In genomic region chr3:6382896-6383295, GRCm38 (mm10) we compare ENCODE assay signal across 30 mouse cellular contexts.
DNase-seq lines count a peak whose midpoint lies in the region; ATAC-seq and TF ChIP-seq lines count a peak whose summit lies in the region.
"Had no signal": no experiment of that assay in that cellular context is flagged by ENCODE, and none has a peak within 500 bp of the region (broad histone marks: within the 10 kb centered on the region; RNA-seq: fewer than 3 reads in every experiment).

No protein-coding gene starts in this region.

- DNase-seq in embryonic facial prominence, embryonic 11.5 days (ENCODE audit: low spot score) = peak; percentile 66
- no peak for DNase-seq in embryonic facial prominence, embryonic 10.5 days (ENCODE audit: low spot score)
- peak; percentile 3 for DNase-seq in MEL (ENCODE audit: low read depth, low spot score)
- peak; percentile 69 for DNase-seq in hindlimb bud, embryonic 11.5 days (ENCODE audit: extremely low spot score, low read depth, low spot score)
- DNase-seq in mesoderm, embryonic 11.5 days (ENCODE audit: low read depth, low spot score) = peak; percentile 31
- no peak for DNase-seq in lung, postnatal 14 days
- DNase-seq in adrenal gland, adult 8-10 months = no peak
- DNase-seq: adrenal gland, adult 2 months; B cell, adult 2 months; cerebellum, adult 11-12 months; cerebellum, postnatal 10 days; gastrocnemius, postnatal 14 days; kidney, adult 2 months; kidney, postnatal 36 days; left cerebral cortex, postnatal 4 days; lung, postnatal 36 days; midbrain, embryonic 14.5 days; retina, postnatal 1 day; right cerebral cortex, postnatal 14 days had no signal

- H3K36me3 ChIP-seq in embryonic facial prominence, embryonic 11.5 days (replicated peaks; ENCODE audit: control insufficient read depth, insufficient read depth, low read depth, low read length) = no peaks in the 10 kb centered on the region
- H3K36me3 ChIP-seq in embryonic facial prominence, embryonic 10.5 days (replicated peaks) = no peaks in the 10 kb centered on the region
- no peaks in the 10 kb centered on the region for H3K36me3 ChIP-seq in MEL (ENCODE audit: control insufficient read depth in 1 of 2, insufficient read depth in 2 of 2, low read length in 2 of 2)
- H3K36me3 ChIP-seq: forebrain, embryonic 15.5 days; heart, embryonic 10.5 days; heart, embryonic 15.5 days; intestine, embryonic 15.5 days; lung, embryonic 15.5 days; neural tube, embryonic 15.5 days; stomach, embryonic 15.5 days had no signal

- no peak for TF ChIP-seq RAD21 in MEL (IDR thresholded peaks at IDR 0.05; ENCODE audit: low read depth, low read length)

- no peaks in the 10 kb centered on the region for H3K79me2 ChIP-seq in MEL (ENCODE audit: control insufficient read depth, insufficient read depth, low read length, poor library complexity)

- H3K27ac ChIP-seq in embryonic facial prominence, embryonic 11.5 days (replicated peaks; ENCODE audit: low read depth, low read length) = no peak overlapping the region
- no peak overlapping the region for H3K27ac ChIP-seq in embryonic facial prominence, embryonic 10.5 days (replicated peaks)
- H3K27ac ChIP-seq in MEL (ENCODE audit: control insufficient read depth, low read depth, low read length) = no peak overlapping the region
- H3K27ac ChIP-seq: forebrain, embryonic 15.5 days; heart, embryonic 10.5 days; heart, embryonic 15.5 days; intestine, embryonic 15.5 days; layer of hippocampus, adult 2 months; lung, embryonic 15.5 days; neural tube, embryonic 15.5 days; stomach, embryonic 15.5 days had no signal

- no peak for TF ChIP-seq EP300 in MEL (IDR thresholded peaks at IDR 0.05; ENCODE audit: low read depth in 1 of 2, low read length in 2 of 2)

- H3K27me3 ChIP-seq in embryonic facial prominence, embryonic 11.5 days (ENCODE audit: control insufficient read depth, insufficient read depth, low read length) = no peaks in the 10 kb centered on the region
- no peaks in the 10 kb centered on the region for H3K27me3 ChIP-seq in embryonic facial prominence, embryonic 10.5 days (replicated peaks; ENCODE audit: low read depth, poor library complexity, severe bottlenecking)
- no peaks in the 10 kb centered on the region for H3K27me3 ChIP-seq in MEL (ENCODE audit: control insufficient read depth in 1 of 2, insufficient read depth in 2 of 2, low read length in 2 of 2)
- H3K27me3 ChIP-seq: forebrain, embryonic 15.5 days; heart, embryonic 15.5 days; intestine, embryonic 15.5 days; lung, embryonic 15.5 days; neural tube, embryonic 15.5 days; stomach, embryonic 15.5 days had no signal

- H3K4me2 ChIP-seq in embryonic facial prominence, embryonic 11.5 days (ENCODE audit: low read depth, low read length) = no peak overlapping the region
- H3K4me2 ChIP-seq: forebrain, embryonic 15.5 days; heart, embryonic 15.5 days; intestine, embryonic 15.5 days; liver, embryonic 11.5 days; lung, embryonic 15.5 days; neural tube, embryonic 15.5 days; stomach, embryonic 15.5 days had no signal

- no peak for TF ChIP-seq CTCF in MEL (IDR thresholded peaks at IDR 0.05 in 2 of 3, conservative IDR thresholded peaks at IDR 0.05 in 1 of 3; ENCODE audit: control insufficient read depth in 1 of 3, insufficient read depth in 1 of 3, low read depth in 2 of 3, low read length in 3 of 3, poor library complexity in 1 of 3, severe bottlenecking in 1 of 3)

- no peak for ATAC-seq in embryonic facial prominence, embryonic 11.5 days (replicated peaks; ENCODE audit: insufficient number of reproducible peaks, low FRiP score, low TSS enrichment, low read depth)
- ATAC-seq: activated CD4-positive, CD25-positive, alpha-beta regulatory T cell, adult 4 months; forebrain, embryonic 15.5 days; hindbrain, embryonic 16.5 days; intestine, embryonic 15.5 days had no signal

- H3K9me3 ChIP-seq in embryonic facial prominence, embryonic 11.5 days (replicated peaks; ENCODE audit: control insufficient read depth, low read length) = no peaks in the 10 kb centered on the region
- H3K9me3 ChIP-seq in embryonic facial prominence, embryonic 10.5 days = peaks cover 10% of the 10 kb centered on the region; the same call in 1 of the 2 replicates
- H3K9me3 ChIP-seq in MEL (replicated peaks; ENCODE audit: insufficient read depth, low read length) = no peaks in the 10 kb centered on the region
- H3K9me3 ChIP-seq: forebrain, embryonic 15.5 days; heart, embryonic 10.5 days; heart, embryonic 15.5 days; intestine, embryonic 15.5 days; lung, embryonic 15.5 days; neural tube, embryonic 15.5 days; stomach, embryonic 15.5 days had no signal

- no peak overlapping the region for H3K9ac ChIP-seq in embryonic facial prominence, embryonic 11.5 days (replicated peaks; ENCODE audit: low read length)
- H3K9ac ChIP-seq in MEL (ENCODE audit: control insufficient read depth, low read depth, low read length, poor library complexity, severe bottlenecking) = no peak overlapping the region
- H3K9ac ChIP-seq: forebrain, embryonic 15.5 days; heart, embryonic 15.5 days; intestine, embryonic 15.5 days; lung, embryonic 15.5 days; neural tube, embryonic 15.5 days; stomach, embryonic 15.5 days had no signal

- H3K4me3 ChIP-seq in embryonic facial prominence, embryonic 11.5 days (ENCODE audit: low read depth, low read length) = no peak overlapping the region
- no peak overlapping the region for H3K4me3 ChIP-seq in embryonic facial prominence, embryonic 10.5 days
- H3K4me3 ChIP-seq in MEL (ENCODE audit: control insufficient read depth in 1 of 2, insufficient read depth in 1 of 2, low read depth in 2 of 2, low read length in 2 of 2) = peak overlapping the region in 1 of 2 experiments; percentile 53; a peak in 2 of 4 replicates
- H3K4me3 ChIP-seq: forebrain, embryonic 15.5 days; heart, embryonic 10.5 days; heart, embryonic 15.5 days; intestine, embryonic 15.5 days; layer of hippocampus, adult 2 months; lung, embryonic 15.5 days; neural tube, embryonic 15.5 days; stomach, embryonic 15.5 days had no signal

- no peaks in the 10 kb centered on the region for H3K4me1 ChIP-seq in embryonic facial prominence, embryonic 11.5 days (ENCODE audit: control insufficient read depth, insufficient read depth, low read length)
- 0 out of 2 replicates have a peak, but pooled peaks cover 3% of the 10 kb centered on the region for H3K4me1 ChIP-seq in embryonic facial prominence, embryonic 10.5 days
- H3K4me1 ChIP-seq in MEL (ENCODE audit: control insufficient read depth in 1 of 2, insufficient read depth in 2 of 2, low read length in 2 of 2) = no peaks in the 10 kb centered on the region
- H3K4me1 ChIP-seq: forebrain, embryonic 15.5 days; heart, embryonic 10.5 days; heart, embryonic 15.5 days; intestine, embryonic 15.5 days; lung, embryonic 15.5 days; neural tube, embryonic 15.5 days; stomach, embryonic 15.5 days had no signal

- TF ChIP-seq POLR2A in MEL (IDR thresholded peaks at IDR 0.05; ENCODE audit: control insufficient read depth in 1 of 2, insufficient read depth in 1 of 2, low read depth in 1 of 2, low read length in 2 of 2, poor library complexity in 1 of 2) = no peak

TF ChIP-seq in MEL, 35 proteins besides CTCF, POLR2A, EP300 and RAD21:
- TF ChIP-seq MYC (IDR thresholded peaks at IDR 0.05; ENCODE audit: low read depth, low read length) (no peak), USF1 (IDR thresholded peaks at IDR 0.05; ENCODE audit: low read depth, low read length) (no peak), ETS1 (IDR thresholded peaks at IDR 0.05; ENCODE audit: low read depth, low read length) (no peak), POLR2AphosphoS5 (IDR thresholded peaks at IDR 0.05; ENCODE audit: borderline replicate concordance, low read depth, low read length) (no peak), UBTF (IDR thresholded peaks at IDR 0.05; ENCODE audit: borderline replicate concordance, insufficient read depth, low read depth, low read length) (no peak), RCOR1 (IDR thresholded peaks at IDR 0.05; ENCODE audit: low read depth, low read length) (no peak), ELF1 (IDR thresholded peaks at IDR 0.05; ENCODE audit: low read depth, low read length) (no peak), TBP (IDR thresholded peaks at IDR 0.05; ENCODE audit: low read depth, low read length) (no peak), POLR2AphosphoS2 (IDR thresholded peaks at IDR 0.05; ENCODE audit: low read length) (no peak), MEF2A (IDR thresholded peaks at IDR 0.05; ENCODE audit: extremely low read depth, insufficient replicate concordance, low read depth, low read length, poor library complexity, severe bottlenecking) (no peak), NELFE (IDR thresholded peaks at IDR 0.05; ENCODE audit: low read depth, low read length) (no peak), MXI1 (IDR thresholded peaks at IDR 0.05; ENCODE audit: low read depth, low read length) (no peak), ZMIZ1 (IDR thresholded peaks at IDR 0.05; ENCODE audit: low read depth, low read length) (no peak), USF2 (IDR thresholded peaks at IDR 0.05; ENCODE audit: borderline replicate concordance in 1 of 2, insufficient read depth in 1 of 2, low read depth in 1 of 2, low read length in 2 of 2) (no peak), SMC3 (IDR thresholded peaks at IDR 0.05; ENCODE audit: low read depth, low read length) (no peak), TCF12 (IDR thresholded peaks at IDR 0.05; ENCODE audit: low read depth, low read length) (no peak), ZC3H11A (IDR thresholded peaks at IDR 0.05; ENCODE audit: low read depth, low read length) (no peak), MAZ (IDR thresholded peaks at IDR 0.05; ENCODE audit: low read depth, low read length) (no peak), GATA1 (IDR thresholded peaks at IDR 0.05; ENCODE audit: low read depth, low read length) (no peak)

Comparison
In these comparisons a context has a peak if more than half of its experiments do, and no peak if none do; other contexts are left out.
1. DNase-seq: peak in embryonic facial prominence, embryonic 11.5 days (single experiment), MEL (single experiment), hindlimb bud, embryonic 11.5 days (single experiment) and mesoderm, embryonic 11.5 days (single experiment); none in embryonic facial prominence, embryonic 10.5 days (single experiment), lung, postnatal 14 days (single experiment) and adrenal gland, adult 8-10 months (single experiment).